Mouse (Mus musculus) heart, postnatal 0 days (tissue): ENCODE data around the gene Ap3b1.

ENCODE experiments used
- CTCF ChIP-seq: IDR thresholded peaks from 2 replicates; pipeline ENCODE4 v1.5.1; 2016; ENCODE audit warnings: antibody characterized with exemption, control low read depth, low read depth
- EP300 ChIP-seq: IDR thresholded peaks from 2 replicates; pipeline ENCODE4 v1.6.1; 2016; ENCODE audit warnings: antibody characterized with exemption, low read depth

GRCm38 (mm10) chr13:94328063-94328462 lies 30.7 kb upstream of the Ap3b1 start:
- TF ChIP-seq CTCF (no peak), EP300 (no peak)
